Mouse (Mus musculus) hindbrain, embryonic 10.5 days (tissue): ENCODE data around the gene D630036H23Rik. TPM values are rescaled to one million over a fixed set of nuclear protein-coding genes. Genes with fewer than 3 reads are reported as not detected.

Experiments
- DNase-seq: peaks from one replicate; pipeline ENCODE4 v3.0.0-alpha.2; 2017; ENCODE audit warnings: low spot score
- H3K27ac ChIP-seq: fragments of 300-500 bp; sonication (generic); 2 replicates; pipeline ENCODE4 v1.5.1; 2016; ENCODE audit warnings: mild to moderate bottlenecking, moderate library complexity
- H3K27me3 ChIP-seq: fragments of 300-500 bp; sonication (generic); 2 replicates; pipeline ENCODE4 v1.6.1; 2016; ENCODE audit warnings: mild to moderate bottlenecking; ENCODE audit not compliant: poor library complexity, insufficient read depth, severe bottlenecking
- H3K36me3 ChIP-seq: fragments of 300-500 bp; sonication (generic); 2 replicates; pipeline ENCODE4 v1.6.1; 2016; ENCODE audit warnings: mild to moderate bottlenecking, moderate library complexity
- H3K4me1 ChIP-seq: fragments of 300-500 bp; sonication (generic); replicated peaks from 2 replicates; pipeline ENCODE4 v1.6.1; 2016; ENCODE audit warnings: mild to moderate bottlenecking
- H3K4me3 ChIP-seq: fragments of 300-500 bp; sonication (generic); 2 replicates; pipeline ENCODE4 v1.5.1; 2016; ENCODE audit warnings: mild to moderate bottlenecking, moderate library complexity
- H3K9me3 ChIP-seq: fragments of 300-500 bp; sonication (generic); 2 replicates; pipeline ENCODE4 v1.6.1; 2016; ENCODE audit warnings: mild to moderate bottlenecking, moderate library complexity
- WGBS: fragments of 180-500 bp; shearing (Covaris S2); methylation state at CpG from one replicate; pipeline ENCODE4 v1.1.7; 2016; 5-methylcytosine and 5-hydroxymethylcytosine counted together
- polyA plus RNA-seq: library from polyadenylated mRNA; unstranded; fragments of >200 nt; fragmentation: Nextera tagmentation; extraction: Ambion mirVana; gene quantifications from 2 replicates; pipeline ENCODE4 v1.2.1, GENCODE M21; 2016

D630036H23Rik gene
- polyA plus RNA-seq, 1 experiment from 2014 or later: 1.3 TPM

DNA sequence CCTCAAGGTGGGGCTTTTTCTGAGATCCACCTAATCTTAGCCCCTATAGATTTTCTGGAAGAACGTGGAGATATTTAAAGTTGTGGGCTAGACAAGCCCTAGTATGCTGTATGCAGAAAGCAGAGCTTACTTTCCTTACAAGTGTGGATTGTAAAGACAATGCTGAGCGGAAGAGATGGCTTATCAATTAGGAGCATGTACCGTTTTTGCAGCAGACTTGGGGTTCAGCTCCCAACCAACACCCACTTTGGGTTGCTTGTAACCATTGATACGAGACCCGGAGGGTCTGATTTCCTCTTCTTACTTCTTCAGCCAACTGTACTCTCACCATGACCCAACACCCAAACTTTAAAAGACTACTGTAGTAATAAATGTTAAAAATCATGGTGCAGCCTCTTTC, 21.3 kb downstream of the D630036H23Rik start:
- H3K27me3 ChIP-seq: no peaks in the 10 kb centered on the region
- H3K4me3 ChIP-seq: no peak overlapping the region
- no peaks in the 10 kb centered on the region for H3K36me3 ChIP-seq
- no peaks in the 10 kb centered on the region for H3K4me1 ChIP-seq
- no peaks in the 10 kb centered on the region for H3K9me3 ChIP-seq
- H3K27ac ChIP-seq: no peak overlapping the region
- 96% methylated on average over 5 of the region's 5 CpGs for WGBS
- DNase-seq: no peak

DNA sequence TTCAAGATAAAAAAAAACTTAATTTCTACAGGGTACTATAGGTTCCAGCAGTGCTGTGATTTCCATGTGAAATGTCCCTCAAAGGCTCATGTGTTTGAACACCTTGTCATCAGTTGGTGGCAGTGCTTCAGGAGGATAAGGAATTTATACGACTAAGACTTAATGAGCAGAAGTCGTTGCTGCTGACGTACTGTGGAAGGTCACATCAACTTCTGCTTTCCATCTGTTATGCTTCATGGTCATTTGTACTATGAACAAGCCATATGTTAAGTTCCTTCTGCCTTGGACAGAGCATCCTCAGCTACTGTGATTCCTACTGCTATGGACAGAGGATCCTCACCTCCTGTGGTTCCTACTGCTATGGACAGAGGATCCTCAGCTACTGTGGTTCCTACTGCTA, 21.9 kb downstream of the D630036H23Rik start:
- H3K36me3 ChIP-seq: no peaks in the 10 kb centered on the region
- DNase-seq: no peak
- H3K27me3 ChIP-seq: no peaks in the 10 kb centered on the region
- no peak overlapping the region for H3K4me3 ChIP-seq
- H3K9me3 ChIP-seq: no peaks in the 10 kb centered on the region
- H3K4me1 ChIP-seq: no peaks in the 10 kb centered on the region
- WGBS: 90% methylated on average over 3 of the region's 3 CpGs
- H3K27ac ChIP-seq: no peak overlapping the region

DNA sequence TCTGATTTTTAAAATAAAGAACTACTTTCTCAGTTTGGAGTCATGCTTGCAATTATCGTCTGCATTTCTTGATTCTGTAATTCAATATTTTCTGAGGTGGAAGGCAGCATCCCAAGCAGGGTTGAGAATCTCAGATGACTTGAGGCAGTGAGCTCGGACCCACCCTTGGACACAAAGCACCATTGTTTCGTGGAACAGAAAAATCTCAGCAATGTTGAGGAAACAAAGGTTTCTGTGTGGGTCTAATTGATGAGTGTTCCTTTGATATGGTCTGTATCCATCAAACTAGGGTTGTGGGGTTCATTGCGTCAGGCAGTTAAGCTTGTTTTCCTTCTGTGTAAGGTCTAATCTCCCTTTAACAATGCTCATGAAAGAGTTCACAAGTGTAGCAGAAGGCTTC, 37.9 kb downstream of the D630036H23Rik start:
- DNase-seq: no peak
- WGBS: 53% methylated on average over 4 of the region's 4 CpGs
- no peaks in the 10 kb centered on the region for H3K27me3 ChIP-seq
- no peaks in the 10 kb centered on the region for H3K4me1 ChIP-seq
- no peak overlapping the region for H3K4me3 ChIP-seq
- no peaks in the 10 kb centered on the region for H3K9me3 ChIP-seq
- no peak overlapping the region for H3K27ac ChIP-seq
- no peaks in the 10 kb centered on the region for H3K36me3 ChIP-seq

DNA sequence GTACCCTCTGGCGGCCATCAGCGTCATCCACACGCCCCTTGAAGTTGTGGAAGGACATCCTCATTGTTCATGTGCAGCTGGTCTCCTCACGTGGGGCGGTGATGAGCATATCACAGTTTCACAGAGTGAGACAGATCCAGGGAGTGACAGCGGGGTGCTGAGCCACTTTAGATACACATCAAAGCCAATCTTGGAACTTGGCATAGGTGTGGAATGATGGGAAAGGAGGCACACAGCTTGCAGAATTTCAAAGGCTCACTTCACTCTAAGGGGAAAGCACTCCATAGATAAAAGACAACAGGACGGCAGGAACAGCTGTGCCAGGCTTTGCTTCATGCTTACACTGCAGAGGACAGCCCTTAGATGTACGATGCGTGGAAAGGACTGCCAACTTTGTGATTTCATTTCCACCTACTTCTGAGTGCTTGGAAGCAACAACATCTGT, 48.1 kb downstream of the D630036H23Rik start:
- Histone ChIP-seq H3K27me3 (no peaks in the 10 kb centered on the region), H3K36me3 (no peaks in the 10 kb centered on the region), H3K4me1 (no peaks in the 10 kb centered on the region), H3K9me3 (no peaks in the 10 kb centered on the region), H3K4me3 (no peak overlapping the region), H3K27ac (no peak overlapping the region)
- 78% methylated on average over 9 of the region's 9 CpGs for WGBS
- no peak for DNase-seq

DNA sequence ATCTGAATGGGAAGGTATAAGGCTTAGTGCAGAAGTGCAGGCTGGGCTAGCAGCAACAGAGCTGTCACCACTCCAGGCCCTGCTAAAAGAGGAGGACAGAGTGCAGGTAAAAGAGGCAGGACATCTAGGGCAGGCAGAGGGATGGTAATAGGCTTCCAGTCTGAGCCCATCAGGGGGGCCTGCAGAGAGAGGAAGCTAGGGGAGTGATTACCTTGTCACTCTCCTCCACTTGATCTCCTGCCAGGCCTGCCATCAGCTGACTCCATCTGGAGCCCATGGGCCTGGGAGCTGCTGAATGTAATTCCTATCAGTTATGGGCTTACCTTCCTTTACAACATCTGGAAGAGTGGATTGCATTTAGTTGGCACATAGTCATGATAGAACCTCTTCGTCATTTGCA, 49.3 kb downstream of the D630036H23Rik start:
- H3K9me3 ChIP-seq: no peaks in the 10 kb centered on the region
- DNase-seq: no peak

More for the DNA sequence above, 49.3 kb downstream of the D630036H23Rik start:
- WGBS: 98% methylated on average over 1 of the region's 1 CpGs
- no peak overlapping the region for H3K27ac ChIP-seq
- H3K4me1 ChIP-seq: no peaks in the 10 kb centered on the region
- H3K36me3 ChIP-seq: no peaks in the 10 kb centered on the region
- H3K27me3 ChIP-seq: no peaks in the 10 kb centered on the region
- no peak overlapping the region for H3K4me3 ChIP-seq

Other genes with a start within 250 kb of the D630036H23Rik start
- gene Ankmy2, start 225.1 kb downstream of the D630036H23Rik start, polyA plus RNA-seq: 20.5 and 23.3 TPM in 2 replicates
- gene Bzw2, start 224.1 kb downstream of the D630036H23Rik start, polyA plus RNA-seq: 258 and 260 TPM in 2 replicates
- not detected in 2 replicates for gene Lrrc72, start 128.8 kb downstream of the D630036H23Rik start, polyA plus RNA-seq
- 19.2 and 19.8 TPM in 2 replicates for gene Sostdc1, start 68.0 kb downstream of the D630036H23Rik start, polyA plus RNA-seq
- gene Ispd, start 731 bp downstream of the D630036H23Rik start, polyA plus RNA-seq: 9.0 and 9.9 TPM in 2 replicates